Mouse (Mus musculus): Measurements from ENCODE around the gene Vwde. TPM values are rescaled to one million over a fixed set of nuclear protein-coding genes. Genes with fewer than 3 reads are reported as not detected.

Gene Vwde
- polyA plus RNA-seq, 1 experiment: not detected

DNA sequence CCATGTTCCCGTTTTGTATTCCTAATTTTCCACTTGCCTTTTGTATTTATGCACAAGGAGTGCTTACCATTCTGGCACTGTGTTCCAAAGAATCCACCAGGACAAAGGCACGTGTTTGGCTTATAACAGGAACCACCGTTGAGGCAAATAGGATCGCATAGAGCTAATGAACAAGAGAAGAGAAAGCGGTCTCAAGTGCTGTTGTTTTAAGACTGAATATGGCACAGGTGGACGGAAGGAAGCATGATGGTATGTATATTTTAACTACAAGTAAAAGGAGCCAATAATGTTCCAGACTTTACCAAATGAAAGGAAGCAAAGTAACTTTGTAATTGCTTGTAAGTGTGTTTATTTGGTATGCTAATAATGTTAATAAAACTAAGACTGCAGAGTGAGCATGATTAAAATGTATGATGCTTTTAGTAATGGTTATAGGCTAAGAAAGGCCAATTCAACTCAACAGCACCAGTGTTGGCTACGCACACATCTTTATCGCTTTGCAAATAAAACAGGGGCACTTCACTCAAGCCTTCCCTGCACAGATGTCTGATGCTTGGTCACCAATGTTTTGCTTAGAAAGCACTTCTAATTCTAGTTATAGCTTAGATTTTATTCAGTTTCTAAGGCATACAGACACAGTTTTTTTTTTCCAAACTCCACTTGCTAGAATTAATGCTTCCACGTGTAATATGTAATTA is 58.4 kb downstream of the Vwde start:
- H3K4me3 ChIP-seq (replicated peaks; ENCODE audit: control insufficient read depth, low read depth, low read length): no peak overlapping the region
- no peak overlapping the region for H3K27ac ChIP-seq (ENCODE audit: control insufficient read depth, insufficient read depth, low read depth, low read length, poor library complexity)
- H3K4me1 ChIP-seq (ENCODE audit: control insufficient read depth, insufficient read depth, low read length): no peaks in the 10 kb centered on the region
- TF ChIP-seq POLR2A (IDR thresholded peaks at IDR 0.05; ENCODE audit: borderline replicate concordance, control insufficient read depth, low read depth, low read length): no peak
- TF ChIP-seq CTCF (IDR thresholded peaks at IDR 0.05; ENCODE audit: control insufficient read depth, insufficient read depth, low read length): no peak
- WGBS: 81% methylated on average over 9 of the region's 9 CpGs

- Histone ChIP-seq H3K4me3 (replicated peaks; ENCODE audit: control insufficient read depth, low read depth, low read length) (no peak overlapping the region), H3K27ac (ENCODE audit: control insufficient read depth, insufficient read depth, low read depth, low read length, poor library complexity) (no peak overlapping the region), H3K4me1 (ENCODE audit: control insufficient read depth, insufficient read depth, low read length) (no peaks in the 10 kb centered on the region)
- TF ChIP-seq POLR2A (IDR thresholded peaks at IDR 0.05; ENCODE audit: borderline replicate concordance, control insufficient read depth, low read depth, low read length) (no peak), CTCF (IDR thresholded peaks at IDR 0.05; ENCODE audit: control insufficient read depth, insufficient read depth, low read length) (no peak)
- 90% methylated on average over 2 of the region's 2 CpGs for WGBS
Measured at GRCm38 (mm10) chr6:13159437-13159836, 65.3 kb downstream of the Vwde start.

- Histone ChIP-seq H3K27ac (ENCODE audit: control insufficient read depth, insufficient read depth, low read depth, low read length, poor library complexity) (no peak overlapping the region), H3K4me3 (replicated peaks; ENCODE audit: control insufficient read depth, low read depth, low read length) (no peak overlapping the region), H3K4me1 (ENCODE audit: control insufficient read depth, insufficient read depth, low read length) (no peaks in the 10 kb centered on the region)
- no peak for TF ChIP-seq POLR2A (IDR thresholded peaks at IDR 0.05; ENCODE audit: borderline replicate concordance, control insufficient read depth, low read depth, low read length)
- no peak for TF ChIP-seq CTCF (IDR thresholded peaks at IDR 0.05; ENCODE audit: control insufficient read depth, insufficient read depth, low read length)
- WGBS: 83% methylated on average over 9 of the region's 9 CpGs
Measured at GRCm38 (mm10) chr6:13153888-13154697, 70.7 kb downstream of the Vwde start.

GRCm38 (mm10) chr6:13152062-13152640 is 72.6 kb downstream of the Vwde start:
- H3K4me1 ChIP-seq (ENCODE audit: control insufficient read depth, insufficient read depth, low read length): no peaks in the 10 kb centered on the region
- TF ChIP-seq POLR2A (IDR thresholded peaks at IDR 0.05; ENCODE audit: borderline replicate concordance, control insufficient read depth, low read depth, low read length) (no peak), CTCF (IDR thresholded peaks at IDR 0.05; ENCODE audit: control insufficient read depth, insufficient read depth, low read length) (no peak)
- H3K4me3 ChIP-seq (replicated peaks; ENCODE audit: control insufficient read depth, low read depth, low read length): no peak overlapping the region
- no peak overlapping the region for H3K27ac ChIP-seq (ENCODE audit: control insufficient read depth, insufficient read depth, low read depth, low read length, poor library complexity)
- WGBS: 73% methylated on average over 1 of the region's 1 CpGs

- WGBS: 73% methylated on average over 1 of the region's 1 CpGs
- Histone ChIP-seq H3K4me1 (ENCODE audit: control insufficient read depth, insufficient read depth, low read length) (no peaks in the 10 kb centered on the region), H3K4me3 (replicated peaks; ENCODE audit: control insufficient read depth, low read depth, low read length) (no peak overlapping the region), H3K27ac (ENCODE audit: control insufficient read depth, insufficient read depth, low read depth, low read length, poor library complexity) (no peak overlapping the region)
- TF ChIP-seq POLR2A (IDR thresholded peaks at IDR 0.05; ENCODE audit: borderline replicate concordance, control insufficient read depth, low read depth, low read length): no peak
- TF ChIP-seq CTCF (IDR thresholded peaks at IDR 0.05; ENCODE audit: control insufficient read depth, insufficient read depth, low read length): no peak
Measured at GRCm38 (mm10) chr6:13137255-13137654, 87.5 kb downstream of the Vwde start.

- Histone ChIP-seq H3K4me1 (ENCODE audit: control insufficient read depth, insufficient read depth, low read length) (no peaks in the 10 kb centered on the region), H3K27ac (ENCODE audit: control insufficient read depth, insufficient read depth, low read depth, low read length, poor library complexity) (no peak overlapping the region), H3K4me3 (replicated peaks; ENCODE audit: control insufficient read depth, low read depth, low read length) (no peak overlapping the region)
- no peak for TF ChIP-seq CTCF (IDR thresholded peaks at IDR 0.05; ENCODE audit: control insufficient read depth, insufficient read depth, low read length)
- no peak for TF ChIP-seq POLR2A (IDR thresholded peaks at IDR 0.05; ENCODE audit: borderline replicate concordance, control insufficient read depth, low read depth, low read length)
- WGBS: 64% methylated on average over 1 of the region's 1 CpGs
Measured at GRCm38 (mm10) chr6:13108662-13109061, 116.1 kb downstream of the Vwde start.

Other genes starting within 250 kb of the Vwde start
- gene Tmem106b, start 155.2 kb downstream of the Vwde start, polyA plus RNA-seq (2011; ENCODE audit: insufficient read depth, insufficient read length, low replicate concordance, missing spikeins): 5.7 and 6.3 TPM in 2 replicates

Measured in bone marrow, adult 2 months (tissue).